10 mouse cellular contexts compared by ENCODE assay signal in genomic region chr3:152668239-152668638, GRCm38 (mm10). TPM values are rescaled to one million over a fixed set of nuclear protein-coding genes. Genes with fewer than 3 reads are reported as not detected.
DNase-seq lines count a peak whose midpoint lies in the region; ATAC-seq and TF ChIP-seq lines count a peak whose summit lies in the region.
"Had no signal": no experiment of that assay in that cellular context is flagged by ENCODE, and none has a peak within 500 bp of the region (broad histone marks: within the 10 kb centered on the region; RNA-seq: fewer than 3 reads in every experiment).

Gene Ak5 (minus strand): TSS chr3:152668360.

- no peak within 1 kb of the TSS for H3K27ac ChIP-seq in heart, embryonic 15.5 days
- no peak within 1 kb of the TSS for H3K27ac ChIP-seq in heart, adult 2 months
- H3K27ac ChIP-seq in hindbrain, embryonic 14.5 days = peak within 1 kb of the TSS; percentile 35; the same call in 1 of the 2 replicates
- no peak within 1 kb of the TSS for H3K27ac ChIP-seq in liver, embryonic 16.5 days (ENCODE audit: low read length)

- no peak for TF ChIP-seq POLR2A in heart, adult 2 months (IDR thresholded peaks at IDR 0.05; ENCODE audit: insufficient read depth, low read depth, low read length)

- H3K27me3 ChIP-seq in heart, embryonic 15.5 days = peaks cover 61% of the 10 kb centered on the region
- peaks cover 6% of the 10 kb centered on the region for H3K27me3 ChIP-seq in heart, adult 2 months (ENCODE audit: control insufficient read depth, insufficient read depth, low read length)
- H3K27me3 ChIP-seq in hindbrain, embryonic 14.5 days (ENCODE audit: control insufficient read depth, insufficient read depth, low read length) = peaks cover 22% of the 10 kb centered on the region
- peaks cover 31% of the 10 kb centered on the region for H3K27me3 ChIP-seq in liver, embryonic 16.5 days (ENCODE audit: control insufficient read depth, insufficient read depth, low read depth, low read length)

- TF ChIP-seq EP300 in heart, adult 2 months (IDR thresholded peaks at IDR 0.05; ENCODE audit: insufficient read depth, low read depth, low read length) = no peak

- H3K4me3 ChIP-seq in heart, embryonic 15.5 days = peak within 1 kb of the TSS; percentile 59
- no peak within 1 kb of the TSS for H3K4me3 ChIP-seq in heart, adult 2 months
- H3K4me3 ChIP-seq in hindbrain, embryonic 14.5 days (replicated peaks; ENCODE audit: low read length) = peak within 1 kb of the TSS; percentile 72
- peak within 1 kb of the TSS; percentile 33 for H3K4me3 ChIP-seq in liver, embryonic 16.5 days (ENCODE audit: low read depth, low read length)

- peak within 1 kb of the TSS; percentile 98 for H3K4me2 ChIP-seq in heart, embryonic 15.5 days
- H3K4me2 ChIP-seq in hindbrain, embryonic 14.5 days (replicated peaks) = peak within 1 kb of the TSS; percentile 100
- peak within 1 kb of the TSS; percentile 47 for H3K4me2 ChIP-seq in liver, embryonic 16.5 days (ENCODE audit: low read depth, low read length)

- no peaks in the 10 kb centered on the region for H3K36me3 ChIP-seq in heart, embryonic 15.5 days
- no peaks in the 10 kb centered on the region for H3K36me3 ChIP-seq in heart, adult 2 months (ENCODE audit: control insufficient read depth, insufficient read depth, low read length)
- H3K36me3 ChIP-seq in hindbrain, embryonic 14.5 days (replicated peaks; ENCODE audit: control insufficient read depth, insufficient read depth) = no peaks in the 10 kb centered on the region
- H3K36me3 ChIP-seq in liver, embryonic 16.5 days (ENCODE audit: control insufficient read depth, insufficient read depth) = no peaks in the 10 kb centered on the region
- H3K36me3 ChIP-seq: G1E had no signal

- no peaks in the 10 kb centered on the region for H3K79me2 ChIP-seq in heart, adult 2 months (replicated peaks; ENCODE audit: control insufficient read depth, insufficient read depth, low read length)

- H3K9me3 ChIP-seq in heart, embryonic 15.5 days (replicated peaks) = no peaks in the 10 kb centered on the region
- no peaks in the 10 kb centered on the region for H3K9me3 ChIP-seq in hindbrain, embryonic 14.5 days (ENCODE audit: control insufficient read depth, low read length)
- H3K9me3 ChIP-seq in liver, embryonic 16.5 days (replicated peaks; ENCODE audit: control insufficient read depth, low read length) = no peaks in the 10 kb centered on the region
- H3K9me3 ChIP-seq: G1E had no signal

- 1% methylated on average over 5 of the region's 5 CpGs for WGBS in heart, embryonic 15.5 days
- WGBS in heart, adult 2 months = 5% methylated on average over 2 of the region's 5 CpGs
- 25% methylated on average over 1 of the region's 5 CpGs for WGBS in hindbrain, embryonic 14.5 days
- WGBS in liver, embryonic 16.5 days (ENCODE audit: insufficient replicate concordance) = 3% methylated on average over 5 of the region's 5 CpGs

- intact Hi-C loops in heart, adult 2 months (cut with DNase I) = no loop called here

- ATAC-seq in heart, embryonic 15.5 days (replicated peaks; ENCODE audit: insufficient number of reproducible peaks, insufficient read depth, low FRiP score, low read depth) = 0 out of 2 replicates have a peak, but pooled peaks have one; percentile 11
- peak; percentile 59; the same call in 1 of the 2 replicates for ATAC-seq in hindbrain, embryonic 14.5 days (ENCODE audit: low FRiP score)
- ATAC-seq in liver, embryonic 16.5 days (ENCODE audit: low read depth) = no peak

- TF ChIP-seq CTCF in heart, adult 2 months (IDR thresholded peaks at IDR 0.05) = no peak

- H3K9ac ChIP-seq in heart, embryonic 15.5 days = peak within 1 kb of the TSS; percentile 43
- H3K9ac ChIP-seq in heart, adult 2 months (ENCODE audit: low read depth, low read length) = no peak within 1 kb of the TSS
- peak within 1 kb of the TSS; percentile 77 for H3K9ac ChIP-seq in hindbrain, embryonic 14.5 days
- no peak within 1 kb of the TSS for H3K9ac ChIP-seq in liver, embryonic 16.5 days (ENCODE audit: low read depth, low read length)

- no peak for DNase-seq in heart, adult 2 months
- DNase-seq in NIH3T3 (ENCODE audit: low read depth) = peak; percentile 39
- no peak for DNase-seq in hindbrain, embryonic 14.5 days (ENCODE audit: low spot score)
- DNase-seq in cerebellum, adult 9-10 months = no peak
- DNase-seq in cerebellum, adult 18-20 months = no peak
- no peak for DNase-seq in frontal cortex, postnatal 25 days (ENCODE audit: low spot score in 2 of 2)

- H3K4me1 ChIP-seq in heart, embryonic 15.5 days (replicated peaks) = peaks cover 10% of the 10 kb centered on the region
- no peaks in the 10 kb centered on the region for H3K4me1 ChIP-seq in heart, adult 2 months (ENCODE audit: control insufficient read depth, insufficient read depth, low read length)
- 0 out of 2 replicates have a peak, but pooled peaks cover 8% of the 10 kb centered on the region for H3K4me1 ChIP-seq in hindbrain, embryonic 14.5 days (replicated peaks; ENCODE audit: control insufficient read depth, insufficient read depth, low read length)
- H3K4me1 ChIP-seq in liver, embryonic 16.5 days (ENCODE audit: control insufficient read depth, low read depth, low read length) = no peaks in the 10 kb centered on the region; the same call in none of the 2 replicates

RNA-seq across cellular contexts. Expression of gene Ak5, which starts in this region (rescaled TPM):
- polyA plus RNA-seq in heart, embryonic 15.5 days (2015; fragmentation: Nextera tagmentation; extraction: Ambion mirVana) = 0.78 and 1.2 TPM in 2 replicates
- not detected for total RNA-seq in heart, adult 2 months (2021)
- 0.06 and 0.45 TPM in 2 replicates for polyA plus RNA-seq in heart, adult 2 months (2012; rRNA removed)
- 14.1 and 22.3 TPM in 2 replicates for polyA plus RNA-seq in hindbrain, embryonic 14.5 days (2014; fragmentation: Nextera tagmentation; extraction: Ambion mirVana)
- 0.09 and 0.12 TPM in 2 replicates for polyA plus RNA-seq in liver, embryonic 16.5 days (2015; fragmentation: Nextera tagmentation; extraction: Ambion mirVana)
- total RNA-seq: hematopoietic stem cell, adult 5-6 weeks had no signal
- polyA plus RNA-seq: G1E had no signal

Comparison
In these comparisons a context has a peak if more than half of its experiments do, and no peak if none do; other contexts are left out.
1. H3K9ac ChIP-seq: peak in heart, embryonic 15.5 days (single experiment) and hindbrain, embryonic 14.5 days (single experiment); none in heart, adult 2 months (single experiment) and liver, embryonic 16.5 days (single experiment).
2. H3K4me2 ChIP-seq: peak in every context shown above with its lines; median percentile 100 in hindbrain, embryonic 14.5 days; 98 in heart, embryonic 15.5 days; 47 in liver, embryonic 16.5 days.